Mouse (Mus musculus) sigmoid colon, adult 10 weeks (tissue): ENCODE data around the gene Cldn19. TPM values are rescaled to one million over a fixed set of nuclear protein-coding genes. Genes with fewer than 3 reads are reported as not detected.

ENCODE experiments used
- polyA plus RNA-seq: library from polyadenylated mRNA; stranded (reverse); fragments of 350-450 nt; fragmentation: Illumina TruSeq; extraction: RNeasy Lipid Tissue Mini Kit (QIAGEN cat#74804); gene quantifications from one replicate; pipeline ENCODE4 v1.2.3, GENCODE M21; 2014; ENCODE audit warnings: low read depth, low replicate concordance

Cldn19 gene
- polyA plus RNA-seq, result not detected

GRCm38 (mm10) chr4:119255351-119255750 is at the start of gene Cldn19:
Gene Cldn19 (plus strand): TSS chr4:119255414.

GRCm38 (mm10) chr4:119218169-119218568 is 37.0 kb upstream of the Cldn19 start, which contains the start of gene Tmem269:
Gene Tmem269 (minus strand): TSS chr4:119218217.

GRCm38 (mm10) chr4:119232410-119233255 is 22.6 kb upstream of the Cldn19 start, which contains the start of the genes AU022252 and P3h1:
Gene AU022252 (minus strand): TSS chr4:119232712.
Gene P3h1 (plus strand): TSS chr4:119232915.

GRCm38 (mm10) chr4:119294415-119295133 is 39.4 kb downstream of the Cldn19 start, which contains the start of gene Ybx1:
Gene Ybx1 (minus strand): TSS chr4:119294604.

Other genes with a start within 250 kb of the Cldn19 start
- gene Slc2a1, start 146.7 kb upstream of the Cldn19 start, polyA plus RNA-seq, result 14.5 TPM
- gene Zfp691, start 81.2 kb upstream of the Cldn19 start, polyA plus RNA-seq, result 0.73 TPM
- gene Ermap, start 65.4 kb upstream of the Cldn19 start, polyA plus RNA-seq, result 0.32 TPM
- gene Svbp, start 60.1 kb upstream of the Cldn19 start, polyA plus RNA-seq, result 13.9 TPM
- gene Tmem269, start 37.2 kb upstream of the Cldn19 start, polyA plus RNA-seq, result not detected
- gene AU022252, start 22.7 kb upstream of the Cldn19 start, polyA plus RNA-seq, result 7.1 TPM
- gene P3h1, start 22.5 kb upstream of the Cldn19 start, polyA plus RNA-seq, result 7.9 TPM
- 625 TPM for gene Ybx1, start 39.2 kb downstream of the Cldn19 start, polyA plus RNA-seq
- gene Ppih, start 65.1 kb downstream of the Cldn19 start, polyA plus RNA-seq, result 31.6 TPM
- gene Ccdc30, start 160.1 kb downstream of the Cldn19 start, polyA plus RNA-seq, result not detected
- 31.7 TPM for gene Ppcs, start 167.0 kb downstream of the Cldn19 start, polyA plus RNA-seq
- not detected for gene Zmynd12, start 167.4 kb downstream of the Cldn19 start, polyA plus RNA-seq
- gene Rimkla, start 237.2 kb downstream of the Cldn19 start, polyA plus RNA-seq, result 3.3 TPM